Comparison of ENCODE assay signal across 15 mouse cellular contexts in the genomic region with DNA sequence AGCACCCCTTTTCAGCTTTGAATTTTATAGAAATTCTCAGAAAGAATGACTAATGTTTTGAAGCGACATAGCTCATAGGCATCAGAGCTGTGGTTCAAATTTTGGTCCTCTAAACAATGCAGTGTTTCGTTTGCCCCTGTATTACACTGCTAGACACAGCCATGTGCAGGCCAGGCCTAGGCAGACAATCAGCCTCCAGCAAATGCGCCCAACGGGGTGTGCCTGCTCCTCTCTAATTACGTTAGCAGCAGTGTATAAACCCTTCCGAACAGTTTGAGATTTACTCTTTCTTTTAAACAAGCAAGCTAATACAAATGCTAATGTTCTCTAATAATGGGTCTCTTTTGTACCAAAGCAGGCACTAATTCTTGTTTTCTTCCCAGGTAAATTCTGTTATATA. TPM values are rescaled to one million over a fixed set of nuclear protein-coding genes. Genes with fewer than 3 reads are reported as not detected.
"Had no signal": no experiment of that assay in that cellular context is flagged by ENCODE, and none has a peak within 500 bp of the region (broad histone marks: within the 10 kb centered on the region; RNA-seq: fewer than 3 reads in every experiment).

No protein-coding gene starts in this region.

- DNase-seq: kidney, postnatal 10 days; kidney, postnatal 4 days; left cerebral cortex, postnatal 4 days; lung, adult 18-20 months; right cerebral cortex, postnatal 25 days; thymus, postnatal 36 days had no signal

- ATAC-seq: midbrain, embryonic 16.5 days had no signal

- H3K9me3 ChIP-seq: limb, embryonic 13.5 days; midbrain, embryonic 12.5 days had no signal

- H3K9ac ChIP-seq: limb, embryonic 13.5 days; liver, embryonic 14.5 days; midbrain, embryonic 12.5 days had no signal

- H3K4me2 ChIP-seq: limb, embryonic 13.5 days; midbrain, embryonic 12.5 days had no signal

- H3K36me3 ChIP-seq: limb, embryonic 13.5 days; midbrain, embryonic 12.5 days had no signal

- H3K4me3 ChIP-seq: layer of hippocampus, adult 2 months; limb, embryonic 13.5 days; midbrain, embryonic 12.5 days had no signal

- H3K4me1 ChIP-seq: midbrain, embryonic 12.5 days had no signal

- H3K27ac ChIP-seq: layer of hippocampus, adult 2 months; limb, embryonic 13.5 days; liver, embryonic 14.5 days; midbrain, embryonic 12.5 days had no signal

- H3K27me3 ChIP-seq: limb, embryonic 13.5 days; midbrain, embryonic 12.5 days had no signal

RNA-seq across cellular contexts. Expression of a gene that starts 14.4 kb away (rescaled TPM):
- total RNA-seq: layer of hippocampus, adult 2 months; layer of hippocampus, postnatal 10 days; left cerebral cortex, adult 18-20 months; left cerebral cortex, postnatal 10 days; left cerebral cortex, postnatal 4 days; liver, adult 2 months had no signal
- polyA plus RNA-seq: midbrain, embryonic 16.5 days had no signal
